Mouse (Mus musculus): ENCODE data around the gene 5430403G16Rik.
"Not testable (repeated sequence)": the region's sequence is repeated elsewhere in the genome, so short reads cannot be mapped to it uniquely, and the experiment has no call there.

5430403G16Rik gene

DNA sequence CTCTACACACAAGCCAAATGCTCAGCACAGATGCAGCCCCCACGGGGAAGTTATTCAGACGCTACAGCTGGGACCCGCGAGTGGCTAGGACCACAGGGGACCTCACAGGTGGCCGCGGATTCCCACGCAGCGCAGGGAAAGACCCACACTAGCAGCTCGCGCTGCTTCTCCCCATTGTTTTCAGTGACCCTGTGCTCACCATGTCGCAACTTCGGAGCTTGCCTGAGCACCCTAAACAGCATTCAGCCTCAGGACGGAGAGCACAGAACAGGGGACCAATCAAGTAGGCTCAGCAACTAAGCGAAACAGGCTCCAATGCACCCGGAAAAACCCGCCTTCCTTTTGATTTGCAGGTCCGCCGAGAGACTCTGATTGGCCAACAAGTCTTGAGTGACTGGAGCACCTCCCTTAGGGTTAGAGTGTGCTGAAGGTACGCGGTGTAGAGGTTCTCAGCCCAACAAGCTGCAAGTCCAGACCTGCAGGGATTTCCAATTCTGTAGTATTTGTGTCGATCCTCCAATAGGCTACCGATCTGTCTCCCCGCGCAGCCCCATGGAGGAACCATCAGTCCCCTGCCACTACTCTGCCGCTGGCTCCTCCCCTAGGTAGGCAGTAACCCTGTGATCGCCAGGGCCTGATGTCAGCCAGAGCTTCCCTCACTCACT, at the start of gene 5430403G16Rik:
Gene 5430403G16Rik (minus strand): TSS at position 505 of the 665 bp plus-strand sequence.
- peak; percentile 83 for DNase-seq (ENCODE audit: low read depth, low spot score)

DNA sequence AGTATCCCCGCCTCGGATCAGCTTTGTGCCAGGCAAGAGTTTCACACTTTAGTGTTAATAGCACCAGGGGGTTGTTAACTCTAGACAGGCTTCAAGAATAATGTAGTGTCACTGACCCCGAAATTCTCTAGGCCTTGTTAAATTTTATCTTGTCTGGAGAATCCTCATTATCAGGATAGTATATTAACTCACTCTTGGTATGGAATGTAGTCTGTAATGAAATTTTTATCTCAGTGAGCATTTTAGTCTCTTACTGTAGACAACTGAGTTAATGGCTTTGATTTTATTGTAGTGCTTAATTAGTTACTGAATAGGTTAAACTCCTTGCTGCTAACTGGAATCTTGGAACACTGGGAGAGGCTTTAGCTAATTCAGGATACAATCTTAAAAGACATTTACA, 26.5 kb upstream of the 5430403G16Rik start:
- DNase-seq (ENCODE audit: low read depth, low spot score), result not testable (repeated sequence)

- DNase-seq (ENCODE audit: low read depth, low spot score), result not testable (repeated sequence)
Observed at GRCm38 (mm10) chr5:109691205-109691965, 544 bp upstream of the 5430403G16Rik start.

- no peak for DNase-seq (ENCODE audit: low read depth, low spot score)
Observed at GRCm38 (mm10) chr5:109682921-109683320, 7.9 kb downstream of the 5430403G16Rik start.
